Mouse (Mus musculus) bone marrow, adult 2 months (tissue): ENCODE results near the gene Zfp865.

Source experiments
- CTCF ChIP-seq: fragments of 200-500 bp; IDR thresholded peaks from 2 replicates; pipeline ENCODE4 v1.5.1; 2011; ENCODE audit warnings: low read length, control low read depth; ENCODE audit not compliant: control insufficient read depth, insufficient read depth
- POLR2A ChIP-seq: fragments of 200-500 bp; IDR thresholded peaks from 2 replicates; pipeline ENCODE4 v1.6.1; 2011; ENCODE audit warnings: low read depth, mild to moderate bottlenecking, control low read depth, low read length, borderline replicate concordance; ENCODE audit not compliant: control insufficient read depth

DNA sequence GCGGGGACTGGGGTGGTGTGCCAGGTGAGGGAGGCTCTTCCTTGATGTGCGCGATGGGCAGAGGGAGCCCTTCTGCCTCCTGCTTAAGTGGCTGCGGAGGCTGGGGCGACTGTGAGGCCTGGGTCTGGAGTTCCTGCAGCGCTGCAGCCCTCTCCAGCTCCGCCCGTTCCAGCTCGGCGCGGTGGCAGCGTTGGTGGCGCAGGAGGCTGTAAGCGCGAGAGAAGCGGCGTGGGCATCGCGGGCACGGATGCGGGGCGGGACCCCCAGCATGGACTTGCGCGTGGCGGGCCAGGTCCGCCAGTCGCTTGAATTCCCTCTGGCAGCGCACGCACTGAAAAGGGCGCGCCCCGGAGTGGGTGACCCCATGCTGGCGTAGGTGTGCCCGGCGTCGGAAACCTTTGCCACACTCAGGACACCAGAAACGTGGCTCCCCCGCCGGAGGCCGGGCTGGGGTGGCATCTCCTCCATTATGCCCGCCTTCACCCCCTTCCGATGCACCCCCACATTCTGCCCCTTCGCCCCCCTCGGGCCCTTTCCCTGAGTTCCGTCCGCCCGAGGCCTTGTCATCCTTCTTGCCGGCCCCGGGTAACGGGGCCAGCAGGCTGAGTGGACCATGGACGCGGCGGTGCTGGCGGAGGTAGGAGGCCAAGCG, 26.7 kb upstream of the Zfp865 start:
- TF ChIP-seq CTCF (no peak), POLR2A (no peak)
